Mouse (Mus musculus) thymus, adult 2 months (tissue): ENCODE data around the gene Rxfp4. TPM values are rescaled to one million over a fixed set of nuclear protein-coding genes. Genes with fewer than 3 reads are reported as not detected.
A peak's percentile ranks its signal among the peaks of the same experiment; 100 is the strongest.
"Not testable (repeated sequence)": the region's sequence is repeated elsewhere in the genome, so short reads cannot be mapped to it uniquely, and the experiment has no call there.

Experiments
- DNase-seq: peaks from one replicate; pipeline ENCODE4 v3.0.0; 2021
- H3K27ac ChIP-seq: fragments of 200-500 bp; 2 replicates; pipeline ENCODE4 v1.5.1; 2012; ENCODE audit warnings: low read length, control low read depth; ENCODE audit not compliant: control insufficient read depth, insufficient read depth
- H3K27me3 ChIP-seq: fragments of 200-500 bp; 2 replicates; pipeline ENCODE4 v1.6.1; 2012; ENCODE audit warnings: mild to moderate bottlenecking, low read length, moderate library complexity, mixed read lengths; ENCODE audit not compliant: control insufficient read depth, insufficient read depth
- H3K36me3 ChIP-seq: fragments of 200-500 bp; 2 replicates; pipeline ENCODE4 v1.6.1; 2012; ENCODE audit warnings: mild to moderate bottlenecking, low read length, moderate library complexity; ENCODE audit not compliant: control insufficient read depth, insufficient read depth
- H3K4me1 ChIP-seq: fragments of 200-500 bp; replicated peaks from 2 replicates; pipeline ENCODE4 v1.6.1; 2012; ENCODE audit warnings: low read length; ENCODE audit not compliant: control insufficient read depth, insufficient read depth
- H3K4me3 ChIP-seq: fragments of 200-500 bp; 2 replicates; pipeline ENCODE4 v1.5.1; 2012; ENCODE audit warnings: mild to moderate bottlenecking, low read length, control low read depth, moderate library complexity; ENCODE audit not compliant: control insufficient read depth, insufficient read depth
- CTCF ChIP-seq: fragments of 200-500 bp; IDR thresholded peaks from 2 replicates; pipeline ENCODE4 v1.5.1; 2012; ENCODE audit warnings: mild to moderate bottlenecking, control low read depth, low read length, moderate library complexity, borderline replicate concordance; ENCODE audit not compliant: control insufficient read depth, poor library complexity, insufficient read depth; ENCODE audit errors: extremely low read depth
- POLR2A ChIP-seq: fragments of 200-500 bp; IDR thresholded peaks from 2 replicates; pipeline ENCODE4 v1.6.1; 2012; ENCODE audit warnings: mild to moderate bottlenecking, low read length, control low read depth, moderate library complexity; ENCODE audit not compliant: control insufficient read depth, poor library complexity, insufficient read depth; ENCODE audit errors: extremely low read depth
- WGBS: fragments of 180-500 bp; shearing (Covaris S2); methylation state at CpG from one replicate; pipeline ENCODE4 v1.1.7; 2018; 5-methylcytosine and 5-hydroxymethylcytosine counted together
- polyA plus RNA-seq: library from polyadenylated mRNA; depleted of rRNA; stranded (reverse); fragments of >200 nt; gene quantifications from 2 replicates; pipeline ENCODE4 v1.2.3, GENCODE M21; 2012; rRNA removed

The Rxfp4 gene
- polyA plus RNA-seq, 1 experiment = not detected

DNA sequence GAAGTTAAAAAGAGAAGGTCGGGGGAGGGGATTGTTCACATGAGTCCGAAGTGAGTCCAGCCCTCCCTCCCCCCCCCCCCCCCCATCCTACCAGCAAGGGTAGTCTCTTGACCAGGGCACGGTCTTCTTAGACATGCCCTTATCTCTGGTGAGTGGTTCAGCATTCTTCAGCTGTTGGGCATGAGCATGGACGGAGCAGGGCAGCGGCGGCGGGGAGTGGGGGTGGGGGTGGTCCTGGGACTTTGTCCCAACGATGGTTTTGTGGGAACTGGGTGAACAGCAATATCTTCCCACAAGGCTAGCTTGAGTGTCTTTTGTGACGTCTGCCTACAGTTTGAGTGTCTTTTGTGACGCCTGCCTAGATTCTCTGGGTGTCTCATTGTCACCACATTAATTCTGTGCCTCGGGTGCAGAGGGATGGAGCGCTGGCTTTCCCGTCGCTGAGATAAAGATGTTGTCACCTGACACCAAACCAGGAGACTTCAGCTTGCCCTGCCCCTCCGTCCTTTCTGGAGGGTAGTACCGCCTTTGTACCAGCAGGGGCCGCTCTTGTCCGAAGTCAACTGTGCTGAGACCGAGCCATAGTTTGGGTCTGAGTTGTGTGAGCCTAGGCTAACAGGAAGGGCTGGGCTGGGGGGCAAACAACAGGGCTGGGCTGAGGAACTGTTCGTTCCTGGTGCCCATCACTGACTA, 45.7 kb downstream of the Rxfp4 start:
- Histone ChIP-seq H3K27ac (no peak overlapping the region), H3K36me3 (no peaks in the 10 kb centered on the region), H3K27me3 (no peaks in the 10 kb centered on the region), H3K4me3 (no peak overlapping the region), H3K4me1 (peaks cover 3% of the 10 kb centered on the region)
- peak; percentile 91 for DNase-seq
- under 1% methylated on average over 20 of the region's 20 CpGs for WGBS
- TF ChIP-seq POLR2A = no peak
- peak; percentile 89 for TF ChIP-seq CTCF

DNA sequence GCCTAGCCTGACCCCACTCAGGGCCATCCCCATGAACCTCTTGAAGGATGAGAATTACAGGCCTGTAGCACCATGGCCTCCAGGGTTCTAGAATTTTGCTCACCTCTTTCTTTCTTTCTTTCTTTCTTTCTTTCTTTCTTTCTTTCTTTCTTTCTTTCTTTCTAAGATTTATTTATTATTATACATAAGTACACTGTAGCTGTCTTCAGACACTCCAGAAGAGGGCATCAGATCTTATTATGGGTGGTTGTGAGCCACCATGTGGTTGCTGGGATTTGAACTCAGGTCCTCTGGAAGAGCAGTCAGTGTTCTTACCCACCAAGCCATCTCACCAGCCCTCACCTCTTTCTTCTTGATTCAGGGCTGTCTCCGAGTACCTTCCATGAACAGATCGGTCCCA, 47.3 kb downstream of the Rxfp4 start, which contains the start of gene Arhgef2:
TSS of gene Arhgef2 (plus strand) at position 301 of the 400 bp plus-strand sequence.
- WGBS = 94% methylated on average over 2 of the region's 2 CpGs
- DNase-seq, H3K27ac ChIP-seq, H3K4me1 ChIP-seq, H3K4me3 ChIP-seq, H3K27me3 ChIP-seq, H3K36me3 ChIP-seq: not testable (repeated sequence)

DNA sequence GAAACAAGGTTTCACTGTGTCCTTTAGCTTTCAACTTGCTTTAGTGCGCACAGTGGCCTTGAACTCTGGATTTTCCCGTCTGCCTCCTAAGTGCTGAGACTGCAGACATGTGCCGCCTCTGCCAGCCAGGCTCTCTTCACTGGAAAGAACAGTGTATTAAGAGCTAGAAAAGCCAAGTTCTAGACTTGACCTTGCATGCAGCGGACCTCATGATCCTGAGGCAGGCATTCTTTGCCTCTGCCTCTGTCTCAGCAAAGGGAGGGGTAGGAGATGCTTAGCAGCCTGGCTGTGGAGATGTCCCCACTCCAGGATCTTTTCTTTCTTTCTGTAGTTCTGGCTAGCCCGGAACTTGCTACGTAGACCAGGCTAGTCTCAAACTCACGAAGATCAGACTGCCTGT, 48.1 kb downstream of the Rxfp4 start:
- Histone ChIP-seq H3K4me1 (peaks cover 3% of the 10 kb centered on the region), H3K27ac (no peak overlapping the region), H3K4me3 (no peak overlapping the region), H3K36me3 (no peaks in the 10 kb centered on the region), H3K27me3 (no peaks in the 10 kb centered on the region)
- TF ChIP-seq CTCF = no peak
- no peak for TF ChIP-seq POLR2A
- no peak for DNase-seq
- WGBS = 97% methylated on average over 7 of the region's 7 CpGs

DNA sequence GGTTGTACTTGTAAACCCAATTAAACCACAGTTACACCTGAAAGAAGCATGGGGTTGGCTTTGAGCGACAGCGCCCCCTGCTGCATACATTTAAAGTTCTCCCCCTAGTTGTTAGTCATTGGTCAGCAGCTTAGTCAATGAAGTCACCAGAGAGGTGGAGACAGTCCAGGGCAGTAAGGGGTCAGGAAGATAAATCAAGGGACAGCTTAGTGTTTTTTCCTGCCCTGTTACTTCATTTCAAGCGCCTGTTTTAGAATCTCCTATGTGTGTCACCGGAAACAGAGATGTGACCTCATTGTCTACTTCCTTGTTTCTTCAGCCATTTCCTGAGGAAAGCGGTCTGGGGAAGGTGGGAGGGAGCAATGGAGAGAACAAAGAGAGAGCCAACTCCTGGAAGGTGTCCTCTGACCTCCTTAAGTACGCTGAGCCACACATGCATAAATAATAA, 49.2 kb downstream of the Rxfp4 start:
- 18% methylated on average over 6 of the region's 6 CpGs for WGBS
- Histone ChIP-seq H3K36me3 (no peaks in the 10 kb centered on the region), H3K27me3 (no peaks in the 10 kb centered on the region), H3K27ac (no peak overlapping the region), H3K4me1 (peaks cover 3% of the 10 kb centered on the region), H3K4me3 (no peak overlapping the region)
- DNase-seq = peak; percentile 75
- TF ChIP-seq CTCF (no peak), POLR2A (no peak)

DNA sequence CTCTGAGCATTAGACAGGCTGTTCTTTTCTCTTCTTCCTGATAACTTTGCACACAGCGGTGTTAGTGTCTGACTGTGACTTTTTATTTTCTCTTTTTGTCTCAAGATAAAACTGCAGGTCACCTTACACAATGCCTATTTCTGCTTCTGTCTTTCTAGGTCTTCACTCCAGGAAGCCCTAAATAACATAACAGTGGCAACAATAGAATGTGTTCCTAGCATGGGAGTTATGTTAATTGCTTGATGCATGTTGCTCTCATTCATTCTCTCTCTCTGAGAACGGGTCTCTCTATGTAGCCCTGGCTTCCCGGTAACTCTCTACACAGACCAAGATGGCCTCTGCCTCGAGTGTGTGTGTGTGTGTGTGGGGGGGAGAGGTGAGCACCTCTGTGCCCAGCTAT, 50.5 kb downstream of the Rxfp4 start:
- Histone ChIP-seq H3K4me3 (no peak overlapping the region), H3K36me3 (no peaks in the 10 kb centered on the region), H3K27ac (no peak overlapping the region), H3K4me1 (no peaks in the 10 kb centered on the region; the same call in 1 of the 2 replicates), H3K27me3 (no peaks in the 10 kb centered on the region)
- WGBS = 91% methylated on average over 4 of the region's 4 CpGs
- TF ChIP-seq CTCF (no peak), POLR2A (no peak)
- DNase-seq = no peak

Other genes with a start within 250 kb of the Rxfp4 start
- gene Pmf1, start 242.8 kb downstream of the Rxfp4 start, polyA plus RNA-seq = 138 and 151 TPM in 2 replicates
- 30.8 and 32.5 TPM in 2 replicates for gene Slc25a44, start 228.0 kb downstream of the Rxfp4 start, polyA plus RNA-seq
- 99.3 and 109 TPM in 2 replicates for gene Sema4a, start 192.0 kb downstream of the Rxfp4 start, polyA plus RNA-seq
- gene Lmna, start 143.2 kb downstream of the Rxfp4 start, polyA plus RNA-seq = 59.3 and 61.1 TPM in 2 replicates
- gene Mex3a, start 120.7 kb downstream of the Rxfp4 start, polyA plus RNA-seq = 22.0 and 24.2 TPM in 2 replicates
- gene Rab25, start 104.8 kb downstream of the Rxfp4 start, polyA plus RNA-seq = 6.3 and 9.3 TPM in 2 replicates
- gene Lamtor2, start 100.1 kb downstream of the Rxfp4 start, polyA plus RNA-seq = 128 and 141 TPM in 2 replicates
- 80.5 and 82.1 TPM in 2 replicates for gene Ubqln4, start 99.4 kb downstream of the Rxfp4 start, polyA plus RNA-seq
- 196 and 206 TPM in 2 replicates for gene Ssr2, start 77.3 kb downstream of the Rxfp4 start, polyA plus RNA-seq
- 164 and 192 TPM in 2 replicates for gene Arhgef2, start 47.2 kb downstream of the Rxfp4 start, polyA plus RNA-seq
- 116 and 124 TPM in 2 replicates for gene Khdc4, start 32.7 kb upstream of the Rxfp4 start, polyA plus RNA-seq
- gene Rit1, start 63.7 kb upstream of the Rxfp4 start, polyA plus RNA-seq = 35.4 and 44.5 TPM in 2 replicates
- gene Syt11, start 122.0 kb upstream of the Rxfp4 start, polyA plus RNA-seq = 3.2 and 3.5 TPM in 2 replicates
- gene Gon4l, start 182.1 kb upstream of the Rxfp4 start, polyA plus RNA-seq = 25.1 and 26.5 TPM in 2 replicates